Comparison of ENCODE assay signal across 17 mouse cellular contexts in the genomic region with DNA sequence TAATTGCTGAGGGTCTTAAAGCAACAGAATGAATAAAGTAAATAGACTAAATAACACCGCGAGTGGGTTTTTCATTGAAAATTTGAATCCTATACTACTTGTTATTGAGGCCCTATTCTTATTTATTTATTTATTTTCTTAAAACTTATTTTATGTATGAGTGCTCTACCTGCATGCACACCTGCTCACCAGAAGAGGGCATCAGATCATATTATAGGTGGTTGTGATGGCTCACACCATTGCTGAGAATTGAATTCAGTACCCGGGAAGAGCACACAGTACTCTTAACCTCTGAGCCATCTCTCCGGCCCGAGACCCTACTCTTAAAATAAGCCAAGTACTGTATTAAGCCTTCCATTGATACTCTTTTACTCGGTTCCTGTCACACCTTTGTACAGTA. TPM values are rescaled to one million over a fixed set of nuclear protein-coding genes. Genes with fewer than 3 reads are reported as not detected.
A peak's percentile ranks its signal among the peaks of the same experiment; 100 is the strongest.
DNase-seq lines count a peak whose midpoint lies in the region; ATAC-seq and TF ChIP-seq lines count a peak whose summit lies in the region.
"Had no signal": no experiment of that assay in that cellular context is flagged by ENCODE, and none has a peak within 500 bp of the region (broad histone marks: within the 10 kb centered on the region; RNA-seq: fewer than 3 reads in every experiment).

No protein-coding gene starts in this region.

- DNase-seq in gastrocnemius, adult 2 months, result no peak
- no peak for DNase-seq in gastrocnemius, postnatal 36 days
- DNase-seq in liver, embryonic 14.5 days (ENCODE audit: low read depth in 3 of 3, low spot score in 3 of 3), result no peak
- DNase-seq in liver (no peak), A20 (ENCODE audit: low read depth, low spot score) (peak; percentile 27)
- DNase-seq in brain, embryonic 14.5 days (ENCODE audit: low read depth), result no peak
- DNase-seq in right cerebral cortex, postnatal 25 days, result no peak
- DNase-seq in limb, embryonic 10.5 days (ENCODE audit: low spot score), result no peak
- DNase-seq: cerebellum, adult 11 months; gastrocnemius, postnatal 25 days; kidney, postnatal 25 days; right cerebral cortex, postnatal 4 days had no signal

- no peaks in the 10 kb centered on the region for H3K9me3 ChIP-seq in liver, embryonic 14.5 days (ENCODE audit: control insufficient read depth, low read length)
- H3K9me3 ChIP-seq in limb, embryonic 10.5 days (replicated peaks), result no peaks in the 10 kb centered on the region
- H3K9me3 ChIP-seq: embryonic facial prominence, embryonic 15.5 days; forebrain, embryonic 15.5 days had no signal

- no peak overlapping the region for H3K4me2 ChIP-seq in liver, embryonic 14.5 days (ENCODE audit: low read depth)
- H3K4me2 ChIP-seq: embryonic facial prominence, embryonic 15.5 days; forebrain, embryonic 15.5 days had no signal

- TF ChIP-seq CTCF in gastrocnemius, adult 2 months (IDR thresholded peaks at IDR 0.05), result peak; percentile 53
- TF ChIP-seq CTCF in liver, embryonic 14.5 days (IDR thresholded peaks at IDR 0.05; ENCODE audit: low read depth), result peak; percentile 67
- peak; percentile 9; the same call in 1 of the 2 replicates for TF ChIP-seq CTCF in brain, embryonic 14.5 days (IDR thresholded peaks at IDR 0.05; ENCODE audit: borderline replicate concordance, extremely low read depth, insufficient read depth, insufficient read length)

- no peaks in the 10 kb centered on the region for H3K36me3 ChIP-seq in liver, embryonic 14.5 days (replicated peaks; ENCODE audit: control insufficient read depth, insufficient read depth, low read depth)
- no peaks in the 10 kb centered on the region for H3K36me3 ChIP-seq in limb, embryonic 10.5 days
- H3K36me3 ChIP-seq: embryonic facial prominence, embryonic 15.5 days; forebrain, embryonic 15.5 days had no signal

- no peak overlapping the region for H3K4me3 ChIP-seq in gastrocnemius, adult 2 months
- H3K4me3 ChIP-seq in liver, embryonic 14.5 days (ENCODE audit: insufficient read depth in 1 of 2, low read depth in 2 of 2, low read length in 2 of 2), result no peak overlapping the region
- no peak overlapping the region for H3K4me3 ChIP-seq in limb, embryonic 10.5 days
- H3K4me3 ChIP-seq: embryonic facial prominence, embryonic 15.5 days; forebrain, embryonic 15.5 days had no signal

- no peak for TF ChIP-seq POLR2A in brain, embryonic 14.5 days (IDR thresholded peaks at IDR 0.05; ENCODE audit: borderline replicate concordance, extremely low read depth, insufficient read depth, insufficient read length, poor library complexity, severe bottlenecking)

- intact Hi-C loops in gastrocnemius, adult 2 months (cut with DNase I), result loop anchor here (5.0 kb wide), 3 partner anchors 48 to 73 kb away; a partner anchor contains a TSS
- intact Hi-C loops in gastrocnemius, postnatal 36 days (cut with DNase I), result loop anchor here (5.0 kb wide), 1 partner anchor 68 kb away; no protein-coding TSS in a partner anchor

- H3K27me3 ChIP-seq in liver, embryonic 14.5 days (ENCODE audit: control insufficient read depth, insufficient read depth, low read length), result no peaks in the 10 kb centered on the region; the same call in none of the 2 replicates
- peaks cover 28% of the 10 kb centered on the region for H3K27me3 ChIP-seq in limb, embryonic 10.5 days (ENCODE audit: low read depth, poor library complexity, severe bottlenecking)
- H3K27me3 ChIP-seq: embryonic facial prominence, embryonic 15.5 days had no signal

- no peak overlapping the region for H3K9ac ChIP-seq in liver, embryonic 14.5 days (replicated peaks)
- H3K9ac ChIP-seq: embryonic facial prominence, embryonic 15.5 days; forebrain, embryonic 15.5 days had no signal

- WGBS in liver, embryonic 14.5 days (ENCODE audit: insufficient replicate concordance), result 59% methylated on average over 6 of the region's 6 CpGs
- WGBS in limb, embryonic 10.5 days, result 82% methylated on average over 6 of the region's 6 CpGs

- no peak overlapping the region for H3K27ac ChIP-seq in gastrocnemius, adult 2 months
- no peak overlapping the region for H3K27ac ChIP-seq in liver, embryonic 14.5 days
- H3K27ac ChIP-seq in limb, embryonic 10.5 days, result no peak overlapping the region
- H3K27ac ChIP-seq: embryonic facial prominence, embryonic 15.5 days; forebrain, embryonic 15.5 days had no signal

- ATAC-seq in liver, embryonic 14.5 days (ENCODE audit: insufficient read depth), result no peak
- ATAC-seq: forebrain, embryonic 15.5 days; hindbrain, embryonic 16.5 days had no signal

- TF ChIP-seq EP300 in liver, embryonic 14.5 days (IDR thresholded peaks at IDR 0.05; ENCODE audit: low read depth), result no peak

- H3K4me1 ChIP-seq in liver, embryonic 14.5 days (replicated peaks; ENCODE audit: control insufficient read depth in 2 of 2, insufficient read depth in 2 of 2, low read length in 1 of 2), result peaks cover 5 to 9% of the 10 kb centered on the region in 2 experiments
- H3K4me1 ChIP-seq in limb, embryonic 10.5 days, result peaks cover 14% of the 10 kb centered on the region

RNA-seq across cellular contexts. Expression of a gene that starts 2.7 kb away (rescaled TPM):
- total RNA-seq in gastrocnemius, adult 2 months (2021), result 1 to 10 TPM; 2.3 to 2.5 TPM
- total RNA-seq in gastrocnemius, postnatal 36 days (2021), result 1 to 10 TPM; 2.0 to 2.5 TPM
- 5.4 and 7.4 TPM in 2 replicates for polyA plus RNA-seq in liver, embryonic 14.5 days (2012; rRNA removed)
- polyA plus RNA-seq in liver, embryonic 14.5 days (2014; fragmentation: Nextera tagmentation; extraction: Ambion mirVana), result 6.6 and 6.9 TPM in 2 replicates
- 1.0 and 1.5 TPM in 2 replicates for polyA plus RNA-seq in brain, embryonic 14.5 days (2012; rRNA removed)
- 1.7 and 3.1 TPM in 2 replicates for polyA plus RNA-seq in limb, embryonic 10.5 days (2016; fragmentation: Nextera tagmentation; extraction: Ambion mirVana)

RNA-seq across cellular contexts. Expression of a gene that starts 25.9 kb away (rescaled TPM):
- 1,000 to 10,000 TPM; 1,020 to 1,179 TPM for total RNA-seq in gastrocnemius, adult 2 months (2021)
- 1,000 to 10,000 TPM; 1,190 to 1,255 TPM for total RNA-seq in gastrocnemius, postnatal 36 days (2021)
- 0.05 and 0.07 TPM in 2 replicates for polyA plus RNA-seq in liver, embryonic 14.5 days (2012; rRNA removed)
- 0.06 TPM in 1 of 2 replicates, not detected in the other for polyA plus RNA-seq in liver, embryonic 14.5 days (2014; fragmentation: Nextera tagmentation; extraction: Ambion mirVana)
- 0.16 and 0.21 TPM in 2 replicates for polyA plus RNA-seq in brain, embryonic 14.5 days (2012; rRNA removed)
- polyA plus RNA-seq in limb, embryonic 10.5 days (2016; fragmentation: Nextera tagmentation; extraction: Ambion mirVana), result 0.10 TPM in 1 of 2 replicates, not detected in the other
- total RNA-seq: common myeloid progenitor, adult 5-6 weeks had no signal
- polyA plus RNA-seq: hindbrain, embryonic 16.5 days; stomach, embryonic 14.5 days had no signal

RNA-seq across cellular contexts. Expression of a gene that starts 41.6 kb away (rescaled TPM):
- total RNA-seq in gastrocnemius, adult 2 months (2021), result 10 to 100 TPM; 50.1 to 53.5 TPM
- total RNA-seq in gastrocnemius, postnatal 36 days (2021), result 10 to 100 TPM; 42.0 to 49.4 TPM
- 14.2 and 21.4 TPM in 2 replicates for polyA plus RNA-seq in liver, embryonic 14.5 days (2012; rRNA removed)
- 43.2 TPM in 2 replicates for polyA plus RNA-seq in liver, embryonic 14.5 days (2014; fragmentation: Nextera tagmentation; extraction: Ambion mirVana)
- polyA plus RNA-seq in brain, embryonic 14.5 days (2012; rRNA removed), result 70.2 and 80.4 TPM in 2 replicates
- polyA plus RNA-seq in limb, embryonic 10.5 days (2016; fragmentation: Nextera tagmentation; extraction: Ambion mirVana), result 123 and 134 TPM in 2 replicates

Comparison
In these comparisons a context has a peak if more than half of its experiments do, and no peak if none do; other contexts are left out.
1. CTCF ChIP-seq: peak in every context shown above with its lines; median percentile 67 in liver, embryonic 14.5 days; 53 in gastrocnemius, adult 2 months; 9 in brain, embryonic 14.5 days.